Comparison of ENCODE assay signal across 23 mouse cellular contexts in the genomic region with DNA sequence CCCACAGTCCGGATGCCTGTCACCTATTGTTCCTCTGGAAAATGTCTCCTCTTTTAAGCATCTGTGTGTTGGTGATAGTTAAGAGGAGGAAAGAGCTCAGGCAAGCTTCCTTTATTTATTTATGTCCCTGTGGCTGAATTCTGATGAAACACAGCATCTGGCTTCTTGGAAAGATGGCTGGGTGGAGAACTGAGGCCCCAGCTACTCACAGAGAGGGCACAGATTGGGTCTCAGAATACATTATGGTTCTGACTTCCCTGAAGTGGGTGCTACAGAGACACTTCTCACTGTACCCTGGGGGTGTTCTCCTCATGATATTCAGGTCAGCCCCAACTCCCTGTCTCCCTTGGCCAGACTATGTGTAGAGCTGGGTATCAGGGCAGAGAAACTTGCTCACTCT.
DNase-seq lines count a peak whose midpoint lies in the region; ATAC-seq and TF ChIP-seq lines count a peak whose summit lies in the region.
"Had no signal": no experiment of that assay in that cellular context is flagged by ENCODE, and none has a peak within 500 bp of the region (broad histone marks: within the 10 kb centered on the region; RNA-seq: fewer than 3 reads in every experiment).

No protein-coding gene starts in this region.

- H3K27ac ChIP-seq in forebrain, embryonic 11.5 days (ENCODE audit: low read depth, low read length) = no peak overlapping the region
- H3K27ac ChIP-seq in forebrain, embryonic 15.5 days (replicated peaks) = no peak overlapping the region
- peak overlapping the region; percentile 47; the same call in 1 of the 2 replicates for H3K27ac ChIP-seq in heart, embryonic 15.5 days
- H3K27ac ChIP-seq in lung, postnatal 0 days (ENCODE audit: low read length) = no peak overlapping the region
- H3K27ac ChIP-seq in limb, embryonic 10.5 days = peak overlapping the region; percentile 53; the same call in 1 of the 2 replicates
- H3K27ac ChIP-seq: forebrain, embryonic 10.5 days; layer of hippocampus, adult 2 months; midbrain, embryonic 12.5 days had no signal

- H3K4me3 ChIP-seq in forebrain, embryonic 11.5 days (ENCODE audit: low read depth, low read length) = no peak overlapping the region
- H3K4me3 ChIP-seq in forebrain, embryonic 15.5 days = no peak overlapping the region
- no peak overlapping the region for H3K4me3 ChIP-seq in heart, embryonic 15.5 days
- H3K4me3 ChIP-seq in lung, postnatal 0 days (ENCODE audit: low read depth, low read length) = no peak overlapping the region
- no peak overlapping the region for H3K4me3 ChIP-seq in limb, embryonic 10.5 days
- H3K4me3 ChIP-seq: forebrain, embryonic 10.5 days; layer of hippocampus, adult 2 months; midbrain, embryonic 12.5 days had no signal

- WGBS in forebrain, embryonic 11.5 days = 80% methylated on average over 1 of the region's 1 CpGs
- 68% methylated on average over 1 of the region's 1 CpGs for WGBS in forebrain, embryonic 15.5 days
- WGBS in heart, embryonic 15.5 days = 44% methylated on average over 1 of the region's 1 CpGs
- WGBS in lung, postnatal 0 days = 52% methylated on average over 1 of the region's 1 CpGs
- WGBS in limb, embryonic 10.5 days = 67% methylated on average over 1 of the region's 1 CpGs

- no peak overlapping the region for H3K9ac ChIP-seq in forebrain, embryonic 11.5 days (ENCODE audit: low read length)
- no peak overlapping the region for H3K9ac ChIP-seq in forebrain, embryonic 15.5 days (replicated peaks)
- no peak overlapping the region for H3K9ac ChIP-seq in heart, embryonic 15.5 days
- H3K9ac ChIP-seq in lung, postnatal 0 days (replicated peaks; ENCODE audit: low read depth) = no peak overlapping the region
- H3K9ac ChIP-seq: liver, postnatal 0 days; midbrain, embryonic 12.5 days had no signal

- no peaks in the 10 kb centered on the region for H3K27me3 ChIP-seq in forebrain, embryonic 11.5 days (ENCODE audit: control insufficient read depth, insufficient read depth, low read length)
- no peaks in the 10 kb centered on the region for H3K27me3 ChIP-seq in forebrain, embryonic 15.5 days
- no peaks in the 10 kb centered on the region for H3K27me3 ChIP-seq in heart, embryonic 15.5 days
- H3K27me3 ChIP-seq in lung, postnatal 0 days (replicated peaks; ENCODE audit: insufficient read depth, low read length) = no peaks in the 10 kb centered on the region
- H3K27me3 ChIP-seq in limb, embryonic 10.5 days (ENCODE audit: low read depth, poor library complexity, severe bottlenecking) = no peaks in the 10 kb centered on the region
- H3K27me3 ChIP-seq: midbrain, embryonic 12.5 days had no signal

- ATAC-seq in forebrain, embryonic 11.5 days (replicated peaks; ENCODE audit: low FRiP score) = no peak
- no peak for ATAC-seq in forebrain, embryonic 15.5 days (replicated peaks)
- ATAC-seq in heart, embryonic 15.5 days (replicated peaks; ENCODE audit: insufficient number of reproducible peaks, insufficient read depth, low FRiP score, low read depth) = no peak
- ATAC-seq in lung, postnatal 0 days = no peak
- ATAC-seq: CD4-positive, CD25-positive, alpha-beta regulatory T cell, adult 4 months; hindbrain, embryonic 16.5 days; liver, postnatal 0 days had no signal

- DNase-seq in forebrain, embryonic 11.5 days (ENCODE audit: low spot score) = peak; percentile 28
- DNase-seq in heart, postnatal 10 days = no peak
- peak; percentile 12 for DNase-seq in lung, postnatal 0 days (ENCODE audit: low spot score)
- DNase-seq in lung, postnatal 4 days = no peak
- DNase-seq in limb, embryonic 10.5 days (ENCODE audit: low spot score) = no peak
- DNase-seq in thymus, postnatal 10 days (ENCODE audit: low spot score in 2 of 2) = no peak
- DNase-seq: adrenal gland, postnatal 25 days; cerebellum, adult 9-10 months; gastrocnemius, postnatal 25 days; heart, postnatal 4 days; kidney, adult 18-20 months; kidney, postnatal 25 days; liver, postnatal 0 days; lung, postnatal 10 days; thymus, postnatal 25 days had no signal

- no peaks in the 10 kb centered on the region for H3K4me1 ChIP-seq in forebrain, embryonic 11.5 days (replicated peaks; ENCODE audit: control insufficient read depth, insufficient read depth, low read length)
- H3K4me1 ChIP-seq in forebrain, embryonic 15.5 days = no peaks in the 10 kb centered on the region
- H3K4me1 ChIP-seq in heart, embryonic 15.5 days (replicated peaks) = peaks cover 6% of the 10 kb centered on the region
- no peaks in the 10 kb centered on the region for H3K4me1 ChIP-seq in lung, postnatal 0 days (ENCODE audit: insufficient read depth, low read depth, low read length)
- peaks cover 11% of the 10 kb centered on the region for H3K4me1 ChIP-seq in limb, embryonic 10.5 days
- H3K4me1 ChIP-seq: midbrain, embryonic 12.5 days had no signal

- H3K36me3 ChIP-seq in forebrain, embryonic 11.5 days (ENCODE audit: control insufficient read depth, insufficient read depth, low read length) = no peaks in the 10 kb centered on the region
- no peaks in the 10 kb centered on the region for H3K36me3 ChIP-seq in forebrain, embryonic 15.5 days
- H3K36me3 ChIP-seq in heart, embryonic 15.5 days = no peaks in the 10 kb centered on the region
- no peaks in the 10 kb centered on the region for H3K36me3 ChIP-seq in lung, postnatal 0 days (ENCODE audit: insufficient read depth, low read length)
- H3K36me3 ChIP-seq in limb, embryonic 10.5 days = no peaks in the 10 kb centered on the region
- H3K36me3 ChIP-seq: forebrain, embryonic 10.5 days; midbrain, embryonic 12.5 days had no signal

- no peaks in the 10 kb centered on the region for H3K9me3 ChIP-seq in forebrain, embryonic 11.5 days (ENCODE audit: control insufficient read depth, low read length)
- H3K9me3 ChIP-seq in forebrain, embryonic 15.5 days = no peaks in the 10 kb centered on the region
- no peaks in the 10 kb centered on the region for H3K9me3 ChIP-seq in heart, embryonic 15.5 days (replicated peaks)
- H3K9me3 ChIP-seq in lung, postnatal 0 days (ENCODE audit: low read length) = no peaks in the 10 kb centered on the region
- no peaks in the 10 kb centered on the region for H3K9me3 ChIP-seq in limb, embryonic 10.5 days (replicated peaks)
- H3K9me3 ChIP-seq: forebrain, embryonic 10.5 days; midbrain, embryonic 12.5 days had no signal

- intact Hi-C loops in heart, postnatal 10 days (cut with DNase I) = no loop called here

- H3K4me2 ChIP-seq in forebrain, embryonic 11.5 days (ENCODE audit: low read depth, low read length, severe bottlenecking) = no peak overlapping the region
- no peak overlapping the region for H3K4me2 ChIP-seq in forebrain, embryonic 15.5 days (replicated peaks)
- no peak overlapping the region for H3K4me2 ChIP-seq in heart, embryonic 15.5 days
- H3K4me2 ChIP-seq in lung, postnatal 0 days (replicated peaks; ENCODE audit: low read depth, low read length) = no peak overlapping the region
- H3K4me2 ChIP-seq: liver, embryonic 11.5 days; midbrain, embryonic 12.5 days had no signal

- TF ChIP-seq EP300 in lung, postnatal 0 days (IDR thresholded peaks at IDR 0.05) = peak; percentile 43

- no peak for TF ChIP-seq CTCF in lung, postnatal 0 days (IDR thresholded peaks at IDR 0.05)

Comparison
In these comparisons a context has a peak if more than half of its experiments do, and no peak if none do; other contexts are left out.
1. DNase-seq: peak in forebrain, embryonic 11.5 days (single experiment) and lung, postnatal 0 days (single experiment); none in heart, postnatal 10 days (0 of 2), lung, postnatal 4 days (0 of 2), limb, embryonic 10.5 days (single experiment) and thymus, postnatal 10 days (0 of 2).
2. H3K27ac ChIP-seq: peak in heart, embryonic 15.5 days (single experiment) and limb, embryonic 10.5 days (single experiment); none in forebrain, embryonic 11.5 days (single experiment), forebrain, embryonic 15.5 days (single experiment) and lung, postnatal 0 days (single experiment).